Mouse (Mus musculus): ENCODE data around the gene 4933416C03Rik.

GRCm38 (mm10) chr10:116083965-116084364 lies 29.8 kb downstream of the 4933416C03Rik start:
- TF ChIP-seq CTCF (IDR thresholded peaks at IDR 0.05; ENCODE audit: borderline replicate concordance, control insufficient read depth, extremely low read depth, insufficient read depth, low read length, poor library complexity) (no peak), POLR2A (IDR thresholded peaks at IDR 0.05; ENCODE audit: control insufficient read depth, extremely low read depth, insufficient read depth, low read length, poor library complexity) (no peak)
